Mouse (Mus musculus): Measurements from ENCODE around the gene Ablim1.
A peak's percentile ranks its signal among the peaks of the same experiment; 100 is the strongest.

Gene Ablim1

GRCm38 (mm10) chr19:57127523-57127922 lies 187.2 kb downstream of the Ablim1 start:
- peak; percentile 50 for DNase-seq (ENCODE audit: low read depth, low spot score)

- no peak for DNase-seq (ENCODE audit: low read depth, low spot score)
Measured at GRCm38 (mm10) chr19:57126950-57127349, 187.8 kb downstream of the Ablim1 start.

DNA sequence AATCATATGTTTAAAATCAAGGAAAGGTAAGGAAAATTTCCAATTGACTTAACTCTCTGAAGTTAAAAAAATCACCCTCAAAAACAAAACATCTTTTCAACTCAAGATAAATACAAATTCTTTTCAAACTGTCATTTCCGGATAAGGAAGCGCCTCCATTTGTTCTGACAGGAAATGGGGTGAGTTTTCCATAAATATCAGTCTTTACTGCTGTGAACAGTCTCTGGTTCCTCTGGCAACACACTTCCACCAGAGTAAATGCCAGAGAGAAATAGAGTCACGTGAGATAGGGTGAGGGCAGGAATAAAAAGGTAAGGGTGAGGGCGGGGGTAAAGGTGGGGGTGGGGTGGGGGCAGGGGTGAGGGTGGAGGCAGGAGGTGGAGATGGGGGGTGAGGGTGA lies 189.8 kb downstream of the Ablim1 start:
- DNase-seq (ENCODE audit: low read depth, low spot score), result no peak

GRCm38 (mm10) chr19:57124138-57124519 lies 190.6 kb downstream of the Ablim1 start:
- no peak for DNase-seq (ENCODE audit: low read depth, low spot score)

DNA sequence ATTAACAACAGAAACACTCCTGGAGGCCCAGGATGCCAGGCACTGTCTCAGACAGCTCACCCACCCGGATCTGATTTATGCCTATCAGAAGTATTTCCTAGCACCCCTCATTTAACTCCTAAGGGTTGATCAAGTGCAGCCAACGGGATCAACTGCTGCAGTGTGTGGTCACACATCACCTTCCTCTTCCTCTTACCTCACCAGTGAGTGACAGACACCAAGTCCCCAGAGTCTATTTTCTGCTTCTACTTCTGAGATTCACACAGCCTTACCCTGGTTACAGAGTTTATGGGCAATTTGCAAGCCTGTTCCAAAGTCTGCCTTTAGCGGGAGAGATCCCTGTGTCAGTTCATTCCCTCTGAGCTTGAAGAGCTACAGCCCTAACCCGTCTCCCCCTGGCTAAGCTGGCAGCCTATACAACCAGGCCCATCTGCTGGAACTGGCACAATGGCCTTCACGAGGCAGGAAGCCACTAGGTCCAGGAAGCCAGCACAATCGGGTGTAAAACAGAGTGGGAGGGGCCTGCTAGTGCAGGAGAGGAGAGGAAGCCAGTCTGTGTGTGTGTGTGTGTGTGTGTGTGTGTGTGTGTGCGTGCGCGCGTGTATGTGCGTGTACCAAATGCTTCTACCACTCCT lies 191.1 kb downstream of the Ablim1 start:
- peak; percentile 88 for DNase-seq (ENCODE audit: low read depth, low spot score)

DNA sequence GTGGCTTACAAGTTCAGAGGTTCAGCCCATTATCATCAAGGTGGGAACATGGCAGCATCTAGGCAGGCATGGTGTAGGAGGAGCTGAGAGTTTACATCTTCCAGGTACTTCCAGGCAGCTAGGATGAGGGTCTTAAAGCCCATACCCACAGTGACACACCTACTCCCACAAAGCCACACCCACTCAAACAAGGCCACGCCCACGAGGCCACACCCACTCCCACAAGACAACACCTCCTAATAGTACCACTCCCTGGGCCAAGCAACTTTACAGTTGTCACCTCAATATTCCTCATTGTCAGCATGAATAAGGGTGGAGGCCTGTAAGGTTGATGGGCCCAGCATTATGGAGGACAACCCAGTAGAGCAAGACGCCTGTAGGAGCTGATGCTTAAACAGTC lies 192.5 kb downstream of the Ablim1 start:
- DNase-seq (ENCODE audit: low read depth, low spot score), result peak; percentile 36

GRCm38 (mm10) chr19:57121036-57121435 lies 193.7 kb downstream of the Ablim1 start:
- peak; percentile 74 for DNase-seq (ENCODE audit: low read depth, low spot score)

DNA sequence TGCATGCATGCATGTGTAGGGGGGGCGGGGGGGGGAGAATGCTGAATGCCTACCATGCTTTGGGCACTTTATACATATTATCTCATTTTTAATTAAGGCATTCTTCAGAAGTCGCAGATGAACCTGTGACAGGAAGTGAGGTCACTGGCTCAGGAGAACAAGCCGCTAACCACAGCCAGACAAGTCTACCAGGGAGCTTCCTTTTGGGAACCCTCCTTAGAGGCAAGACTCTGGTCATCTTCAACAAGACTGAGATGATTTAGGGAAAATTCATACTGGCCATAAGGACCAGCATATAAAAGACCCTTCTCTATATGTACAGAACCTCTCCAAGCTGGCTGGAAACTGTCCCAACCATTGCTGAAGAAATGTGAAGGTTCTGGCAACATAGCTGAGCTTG lies 195.1 kb downstream of the Ablim1 start:
- DNase-seq (ENCODE audit: low read depth, low spot score), result peak; percentile 82

DNA sequence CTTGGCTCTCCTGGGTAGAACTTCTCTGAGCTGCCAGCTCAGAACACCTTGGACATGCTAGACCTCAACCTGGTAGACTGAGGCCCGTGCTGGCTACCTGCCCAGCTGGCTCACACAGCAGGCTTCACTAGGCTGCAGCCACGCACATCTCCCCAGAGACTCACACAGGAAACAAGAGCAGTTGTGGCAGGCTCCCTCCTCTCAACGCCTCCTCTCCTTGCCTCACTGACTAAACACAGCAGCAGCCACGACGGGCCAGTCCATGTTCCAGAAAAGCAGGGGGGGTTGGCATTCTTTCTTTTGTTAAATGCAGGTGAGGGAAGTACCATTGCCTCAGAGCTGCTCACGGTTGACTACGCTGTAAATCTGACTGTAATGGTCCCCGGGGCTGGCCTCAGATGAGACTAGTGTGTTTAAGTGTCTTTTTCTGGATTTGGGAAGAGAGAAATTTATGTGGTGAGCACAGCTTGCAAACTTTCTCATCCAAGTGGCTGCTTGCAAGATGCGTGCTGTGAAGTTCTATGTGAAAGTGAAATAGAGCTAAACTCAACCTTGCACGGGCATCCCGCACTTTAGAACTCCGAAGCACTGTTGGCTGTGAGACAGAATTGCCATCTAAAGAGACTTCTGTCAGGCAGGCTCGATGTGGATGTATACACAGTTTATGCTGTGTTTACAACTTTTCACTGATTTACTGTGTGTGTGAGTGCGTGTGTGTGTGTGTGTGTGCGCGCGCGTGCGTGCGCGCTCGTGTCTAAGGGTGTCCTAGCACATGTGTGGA lies 195.7 kb downstream of the Ablim1 start:
- DNase-seq (ENCODE audit: low read depth, low spot score), result peak; percentile 91

GRCm38 (mm10) chr19:57117751-57118150 lies 197.0 kb downstream of the Ablim1 start:
- peak; percentile 44 for DNase-seq (ENCODE audit: low read depth, low spot score)

DNA sequence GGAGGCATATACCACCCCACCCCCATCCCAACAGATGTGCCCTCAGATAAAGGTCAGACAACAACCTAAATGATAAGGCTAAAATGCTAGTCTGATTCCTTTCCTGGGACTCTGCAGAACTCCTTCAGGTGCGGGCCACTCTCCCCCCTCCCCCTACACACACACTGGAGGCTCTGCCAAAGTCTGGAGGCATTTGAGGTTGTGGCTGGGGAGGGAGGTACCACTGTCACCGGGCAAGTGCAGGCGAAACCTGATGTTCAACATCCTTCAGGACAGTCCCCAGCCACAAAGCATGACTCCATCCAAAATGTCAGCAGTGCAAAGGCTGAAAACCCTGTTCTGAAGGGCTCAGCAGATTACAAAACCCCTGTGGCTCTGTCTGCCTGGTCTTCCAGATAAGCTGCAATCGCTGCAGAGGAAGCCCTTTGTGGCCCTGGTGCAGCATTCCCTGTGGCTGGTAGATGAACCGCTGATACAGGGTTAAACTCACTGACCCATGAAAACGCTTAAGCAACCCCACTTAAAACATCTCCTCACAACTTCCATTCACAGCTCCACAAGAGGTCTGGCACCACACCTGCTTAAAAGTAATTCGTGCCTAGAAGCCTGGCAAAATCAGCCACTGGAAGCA lies 197.7 kb downstream of the Ablim1 start:
- DNase-seq (ENCODE audit: low read depth, low spot score), result peak; percentile 62

DNA sequence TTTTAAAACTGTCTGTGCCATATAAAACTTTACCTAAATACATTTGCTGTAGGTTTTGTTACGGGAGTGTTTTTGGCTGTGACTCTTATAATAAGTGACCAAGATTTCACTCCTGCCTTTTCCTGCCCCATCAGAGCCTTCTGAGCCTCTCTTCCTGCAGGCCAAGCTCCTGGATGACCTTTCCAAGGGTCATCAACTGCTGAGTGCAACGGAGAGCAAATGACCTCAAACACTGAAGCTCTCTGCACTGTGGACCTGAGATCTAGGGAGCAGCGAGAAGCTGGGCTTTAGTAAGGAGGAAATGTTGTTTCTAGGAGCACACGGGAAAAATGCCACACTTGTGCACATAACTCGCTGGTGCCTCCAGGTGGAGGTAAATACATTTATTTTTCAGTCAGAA lies 199.0 kb downstream of the Ablim1 start:
- no peak for DNase-seq (ENCODE audit: low read depth, low spot score)

GRCm38 (mm10) chr19:57114951-57115350 lies 199.8 kb downstream of the Ablim1 start:
- DNase-seq (ENCODE audit: low read depth, low spot score), result peak; percentile 65

DNA sequence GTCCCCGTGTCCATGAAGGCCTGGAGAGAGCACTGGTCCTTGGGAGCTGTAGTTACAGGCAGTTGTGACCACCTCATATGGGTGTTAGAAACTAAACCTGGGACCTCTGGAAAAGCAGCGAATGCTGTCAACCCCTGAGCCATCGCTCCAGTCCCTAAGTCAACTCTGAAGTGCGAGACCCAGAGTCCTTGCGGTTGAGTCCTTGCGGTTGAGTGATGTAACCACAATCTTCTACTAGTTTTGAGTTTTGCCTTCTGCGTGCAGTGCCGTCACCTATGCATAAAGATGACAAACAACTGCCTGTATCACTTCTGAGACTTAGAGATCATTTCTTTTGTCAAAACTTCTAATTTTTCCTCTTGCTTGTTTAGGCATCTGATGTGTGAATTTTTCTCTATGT lies 200.7 kb downstream of the Ablim1 start:
- DNase-seq (ENCODE audit: low read depth, low spot score), result peak; percentile 72

DNA sequence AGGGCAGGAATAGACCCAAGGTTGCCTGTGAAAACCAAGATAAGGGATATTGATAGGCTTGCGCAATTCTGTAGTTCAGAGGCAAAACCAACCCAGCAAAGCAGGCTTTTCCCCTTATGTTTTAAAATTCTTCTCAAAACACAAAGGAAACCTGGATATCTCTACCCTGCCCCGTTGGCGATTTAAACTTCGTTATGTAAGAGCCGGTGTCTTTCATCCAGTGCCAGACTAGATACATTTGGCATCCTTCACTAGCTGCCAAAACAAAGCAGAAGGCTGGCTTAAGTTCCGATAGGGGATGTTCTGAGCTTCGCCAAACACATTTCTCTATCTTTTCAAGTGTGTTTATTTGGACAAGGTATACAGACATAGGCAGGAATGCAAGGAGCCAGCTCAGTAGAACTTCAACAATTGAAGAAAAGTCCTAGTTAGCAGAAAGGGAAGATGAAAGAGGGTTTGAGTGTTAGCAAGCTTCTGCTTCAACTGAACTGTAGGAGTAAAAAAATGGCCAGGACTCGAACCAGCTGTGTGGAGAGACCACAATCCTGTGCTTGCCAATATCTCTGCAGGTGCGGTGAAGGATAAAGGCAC lies 201.8 kb downstream of the Ablim1 start:
- DNase-seq (ENCODE audit: low read depth, low spot score), result peak; percentile 84

DNA sequence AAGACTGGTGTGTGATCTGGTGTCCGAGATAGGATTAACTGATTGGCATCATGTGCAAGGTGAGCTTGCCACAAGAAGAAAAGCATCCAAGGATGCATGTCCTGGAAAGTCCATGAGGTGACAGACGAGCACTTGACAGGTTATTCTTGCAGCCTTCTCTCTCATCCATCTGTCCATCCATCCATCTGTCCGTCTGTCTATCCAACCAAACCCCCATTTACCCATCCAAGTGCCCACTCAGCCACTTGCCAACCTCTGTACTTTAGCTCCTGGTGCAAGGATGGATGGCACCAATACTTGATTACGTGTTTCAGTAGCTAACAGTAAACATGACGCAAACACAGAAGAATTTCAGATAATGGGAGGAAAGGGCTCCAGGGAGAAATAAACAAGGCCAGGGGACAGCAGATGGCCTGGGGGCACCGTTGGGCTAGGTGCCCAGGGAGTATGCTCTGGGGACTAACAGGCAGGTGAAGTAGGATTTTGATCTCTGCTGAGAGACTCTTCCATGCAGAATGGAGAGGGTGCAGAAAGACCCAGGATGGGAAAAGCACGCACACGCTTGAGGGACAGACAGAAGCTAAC lies 202.4 kb downstream of the Ablim1 start:
- DNase-seq (ENCODE audit: low read depth, low spot score), result no peak

GRCm38 (mm10) chr19:57111301-57111700 lies 203.4 kb downstream of the Ablim1 start:
- no peak for DNase-seq (ENCODE audit: low read depth, low spot score)

DNA sequence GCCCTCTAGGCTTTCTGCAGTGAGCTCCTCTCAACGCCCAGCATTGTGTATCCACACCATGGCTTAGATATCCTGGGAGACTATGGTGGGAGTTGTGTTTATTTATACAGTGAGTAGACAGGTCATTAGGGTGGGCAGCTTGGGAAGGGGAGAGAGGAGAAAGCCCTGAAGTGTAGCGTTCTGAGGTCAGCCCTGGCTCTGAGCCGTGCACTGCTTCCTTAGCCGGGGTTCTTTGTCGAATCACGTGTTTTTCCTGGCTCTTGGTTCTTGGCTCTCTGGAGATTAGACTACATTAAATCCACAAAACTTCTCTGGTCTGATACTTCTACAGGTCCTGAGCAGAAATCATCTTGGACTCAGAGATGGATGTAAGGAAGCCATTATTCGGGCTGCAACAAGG lies 205.1 kb downstream of the Ablim1 start:
- DNase-seq (ENCODE audit: low read depth, low spot score), result no peak

GRCm38 (mm10) chr19:57106513-57106912 lies 208.2 kb downstream of the Ablim1 start:
- DNase-seq (ENCODE audit: low read depth, low spot score), result no peak

GRCm38 (mm10) chr19:57106031-57106430 lies 208.7 kb downstream of the Ablim1 start:
- no peak for DNase-seq (ENCODE audit: low read depth, low spot score)

GRCm38 (mm10) chr19:57105156-57105555 lies 209.6 kb downstream of the Ablim1 start:
- peak; percentile 28 for DNase-seq (ENCODE audit: low read depth, low spot score)

- DNase-seq (ENCODE audit: low read depth, low spot score), result peak; percentile 31
Measured at GRCm38 (mm10) chr19:57104171-57104748, 210.5 kb downstream of the Ablim1 start.
